Mouse (Mus musculus) T-helper 1 cell (primary cell): ENCODE results near the gene Capns2.

ENCODE experiments used
- in situ Hi-C: fragments of 300-600 bp; cut with MboI, MseI; formaldehyde crosslinking; loops from one replicate; pipeline ENCODE4 v1.15.1; 2025; ENCODE audit warnings: high pct_unique_total_duplicates

Capns2 gene

DNA sequence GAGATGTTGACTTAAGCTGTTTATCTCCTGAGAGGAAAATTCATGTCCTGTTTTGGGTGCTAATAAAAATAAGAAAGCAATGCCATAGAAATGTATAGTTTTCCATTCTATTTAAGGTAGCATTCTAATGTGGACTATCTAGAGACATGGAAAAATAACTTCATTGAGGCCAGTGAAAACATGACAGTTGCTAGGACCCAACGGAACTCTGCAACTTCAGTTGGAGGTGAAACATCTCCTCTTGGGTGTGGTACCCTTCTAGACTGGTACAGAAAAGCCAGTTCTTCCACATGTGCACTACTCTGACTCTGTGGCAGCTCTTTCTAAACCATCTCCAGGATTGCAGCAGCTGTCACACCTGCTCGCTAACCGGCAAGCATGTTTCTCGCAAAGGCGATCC lies at the start of gene Capns2:
Gene Capns2 (plus strand): TSS at position 301 of the 400 bp plus-strand sequence.
- in situ Hi-C loops = no loop called here

DNA sequence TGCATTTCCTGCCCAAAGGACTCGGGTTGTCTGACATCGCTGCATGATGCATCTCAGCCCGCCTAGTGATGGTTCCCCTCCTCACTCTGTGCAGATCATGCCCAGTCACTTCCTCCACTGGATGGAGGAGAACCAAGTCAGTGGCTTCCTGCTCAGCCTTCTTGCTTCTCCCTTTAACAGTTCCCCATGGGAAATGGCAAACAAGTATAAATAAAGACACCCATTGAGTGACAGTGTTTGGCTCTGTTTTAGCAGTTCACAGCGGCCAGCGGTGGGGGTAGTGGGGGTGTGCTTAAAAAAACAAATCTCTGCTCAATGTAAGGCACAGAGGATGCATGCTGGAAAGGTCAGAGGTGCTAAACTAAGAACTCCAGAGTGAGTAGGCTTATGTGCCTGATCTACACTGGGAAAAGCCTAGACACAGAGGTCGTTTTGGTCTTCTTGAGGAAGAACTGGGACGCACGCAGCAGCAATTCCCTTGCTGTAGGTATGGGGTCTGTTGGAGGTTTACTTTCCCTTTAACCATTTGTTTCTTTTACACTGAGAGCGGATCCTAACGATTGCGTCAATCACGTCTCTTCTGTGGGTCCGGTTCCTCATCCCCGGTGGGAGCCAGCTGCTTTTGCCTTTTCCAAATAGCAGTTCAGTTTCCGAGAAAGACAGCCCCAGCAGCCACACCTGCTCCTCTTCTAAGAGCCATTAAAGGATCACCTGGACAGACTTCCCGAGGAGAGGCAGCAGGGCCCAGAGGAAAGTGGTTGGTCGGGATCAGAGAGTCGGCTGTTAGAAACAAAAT lies 47.8 kb upstream of the Capns2 start:
- in situ Hi-C loops = loop anchor here (25.0 kb wide), 1 partner anchor 1816 kb away; no protein-coding TSS in a partner anchor

DNA sequence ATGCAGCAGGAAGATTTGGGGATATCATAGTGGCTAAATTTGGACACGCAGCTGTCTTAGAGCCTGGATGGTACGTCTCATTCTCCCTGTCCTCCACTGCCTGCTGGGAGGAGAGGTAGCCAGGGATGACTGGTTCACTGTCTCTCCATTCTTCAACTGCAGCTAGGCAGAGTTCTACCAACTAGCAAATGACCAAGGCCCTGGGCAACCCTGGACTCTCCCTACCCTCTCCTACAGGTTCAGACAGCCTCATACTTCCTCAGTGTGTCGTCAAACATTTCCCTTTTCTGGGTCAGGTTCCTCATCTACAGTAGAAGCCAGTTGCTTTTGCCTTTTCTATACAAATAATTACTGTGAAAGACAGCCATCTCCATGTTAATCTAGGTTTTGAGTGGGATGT lies 46.5 kb upstream of the Capns2 start:
- in situ Hi-C loops = loop anchor here (25.0 kb wide), 1 partner anchor 1817 kb away; no protein-coding TSS in a partner anchor

DNA sequence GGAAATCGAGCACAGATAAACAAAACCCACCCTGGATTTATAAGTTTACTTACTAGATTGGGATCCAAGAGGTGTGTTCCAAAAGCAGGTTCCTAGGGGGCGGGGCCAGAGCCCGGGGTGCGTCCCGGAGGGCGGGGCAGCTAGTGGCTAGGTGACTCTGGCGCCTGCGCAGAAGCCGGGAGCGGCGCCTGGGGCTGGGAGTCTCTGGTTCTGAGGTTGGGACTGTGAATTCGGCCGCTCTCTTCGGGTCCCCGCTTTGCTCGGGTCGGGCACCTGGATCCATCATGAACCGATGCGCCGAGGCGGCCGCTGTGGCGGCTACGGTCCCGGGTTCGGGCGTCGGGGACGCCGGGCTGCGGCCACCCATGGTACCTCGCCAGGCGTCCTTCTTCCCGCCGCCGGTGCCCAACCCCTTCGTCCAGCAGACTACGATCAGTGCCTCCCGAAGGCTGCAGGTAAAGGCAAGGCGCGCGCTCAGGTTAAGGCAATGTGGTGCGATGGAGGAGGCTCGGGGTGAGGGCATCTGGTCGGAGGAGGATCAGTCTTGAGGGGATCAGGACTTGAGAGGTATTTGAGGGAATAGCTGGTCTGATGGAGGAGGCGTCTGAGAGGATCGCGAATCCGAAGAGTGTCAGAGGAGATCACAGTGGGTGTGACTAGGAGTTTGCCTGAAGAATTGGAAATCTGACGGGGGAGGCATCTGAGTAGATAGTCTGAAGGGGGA lies 45.9 kb upstream of the Capns2 start, which contains the start of gene Lpcat2:
Gene Lpcat2 (plus strand): TSS at position 169 of the 724 bp plus-strand sequence.
- in situ Hi-C loops = loop anchor here (25.0 kb wide), 1 partner anchor 1818 kb away; no protein-coding TSS in a partner anchor

DNA sequence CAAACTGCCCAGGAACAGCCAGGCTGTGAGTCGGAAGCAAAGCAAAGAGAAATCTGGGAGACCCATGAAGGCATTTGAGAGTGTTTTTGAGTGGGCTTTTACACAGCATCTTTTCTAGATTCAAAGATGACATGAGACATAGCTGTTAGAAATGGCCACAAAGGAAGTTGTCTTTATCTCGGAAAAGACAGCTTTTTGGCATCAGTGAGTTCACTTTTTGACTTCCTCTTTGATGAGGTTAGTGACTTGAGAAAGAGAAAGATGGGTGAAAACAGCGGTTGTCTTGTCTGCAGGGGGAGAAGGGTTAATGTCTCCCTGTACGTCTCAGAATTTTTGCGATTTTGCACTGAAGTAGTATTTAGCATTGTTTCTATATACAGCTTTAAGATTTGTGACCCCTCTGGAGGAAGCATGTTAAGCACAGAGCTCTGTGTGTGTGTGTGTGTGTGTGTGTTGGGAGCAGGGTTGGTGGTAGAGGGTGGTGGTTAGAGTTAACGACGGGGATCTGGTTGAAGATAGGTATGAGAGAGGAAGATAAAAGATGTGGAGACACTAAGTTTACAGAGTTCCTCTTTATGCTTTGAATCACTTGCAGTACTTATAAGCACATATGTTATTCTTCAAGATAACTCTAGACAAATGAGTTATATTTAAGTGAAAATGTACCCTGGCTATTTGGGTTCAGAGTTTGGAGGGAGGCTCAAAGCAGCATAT lies 44.8 kb upstream of the Capns2 start:
- in situ Hi-C loops = loop anchor here (25.0 kb wide), 1 partner anchor 1819 kb away; no protein-coding TSS in a partner anchor

DNA sequence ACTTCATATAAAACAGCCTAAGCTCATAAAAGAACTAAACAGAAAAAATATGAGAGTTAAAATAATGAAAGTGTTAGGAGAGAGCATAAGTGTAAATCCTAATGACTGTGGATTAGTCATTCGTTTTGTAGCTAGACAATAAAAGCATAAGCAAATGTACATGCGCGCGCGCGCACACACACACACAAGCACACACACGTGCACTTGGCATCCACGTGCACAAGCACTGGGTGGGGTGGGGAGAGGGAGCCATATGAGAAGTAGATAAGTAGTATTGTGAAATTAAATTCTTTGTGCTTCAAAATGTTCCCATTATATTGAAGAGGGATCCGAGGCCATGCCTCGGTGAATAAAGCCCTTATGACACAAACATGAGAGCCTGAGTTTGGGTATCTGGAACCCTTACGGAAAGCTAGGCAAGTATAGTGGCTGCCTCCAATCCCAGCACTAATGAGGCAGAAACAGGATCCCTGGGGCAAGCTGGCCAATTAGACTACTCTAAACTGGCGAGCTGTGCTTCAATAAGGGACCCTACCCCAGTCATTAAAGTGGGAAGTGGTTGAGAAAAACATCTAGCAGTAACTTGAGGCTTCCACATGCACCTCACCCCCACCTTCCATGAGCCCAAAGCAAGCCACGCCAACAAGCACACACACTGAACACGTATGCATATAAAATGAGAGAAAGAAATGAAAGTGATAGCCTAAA lies 42.6 kb upstream of the Capns2 start:
- in situ Hi-C loops = loop anchor here (25.0 kb wide), 1 partner anchor 1821 kb away; no protein-coding TSS in a partner anchor

DNA sequence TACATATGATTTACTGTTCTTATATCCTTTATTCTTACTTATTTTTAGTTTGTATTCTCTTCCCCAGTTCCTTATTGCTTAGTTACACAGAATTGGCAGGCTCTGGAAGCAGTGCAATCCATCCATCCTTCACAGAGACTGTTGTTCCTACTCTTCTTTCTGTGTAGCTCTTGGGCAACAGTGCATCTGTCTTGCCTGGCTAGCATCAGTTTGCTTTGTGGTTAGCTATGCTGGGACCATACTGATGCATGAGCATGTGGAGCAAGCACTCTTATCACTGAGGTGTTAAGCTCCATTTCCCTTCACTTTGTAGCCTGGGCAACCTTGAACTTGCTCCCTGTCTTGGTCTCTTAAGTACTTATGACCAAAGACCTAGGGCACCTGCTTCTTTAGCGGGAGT lies 39.2 kb upstream of the Capns2 start:
- in situ Hi-C loops = loop anchor here (25.0 kb wide), 1 partner anchor 1825 kb away; no protein-coding TSS in a partner anchor

DNA sequence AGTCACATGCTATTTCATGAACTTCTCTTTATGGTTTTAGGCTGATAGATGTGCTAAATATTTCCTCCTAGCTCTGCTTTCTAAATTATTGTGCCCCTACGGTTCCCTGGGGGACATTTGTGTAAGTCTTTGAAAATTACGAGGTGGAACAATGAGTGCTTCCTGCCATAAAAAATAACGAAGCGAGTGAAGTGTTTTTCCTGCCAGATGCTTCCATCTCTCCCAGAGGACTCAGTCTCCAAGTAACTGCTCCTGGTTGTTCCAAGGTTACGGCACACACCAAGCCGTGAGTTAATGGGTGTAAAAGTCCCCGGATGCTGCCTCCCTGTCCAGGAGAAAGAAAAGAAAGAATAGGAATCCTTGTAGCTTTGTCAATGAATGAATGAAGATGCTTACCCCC lies 30.9 kb upstream of the Capns2 start:
- in situ Hi-C loops = loop anchor here (25.0 kb wide), 1 partner anchor 1833 kb away; no protein-coding TSS in a partner anchor

DNA sequence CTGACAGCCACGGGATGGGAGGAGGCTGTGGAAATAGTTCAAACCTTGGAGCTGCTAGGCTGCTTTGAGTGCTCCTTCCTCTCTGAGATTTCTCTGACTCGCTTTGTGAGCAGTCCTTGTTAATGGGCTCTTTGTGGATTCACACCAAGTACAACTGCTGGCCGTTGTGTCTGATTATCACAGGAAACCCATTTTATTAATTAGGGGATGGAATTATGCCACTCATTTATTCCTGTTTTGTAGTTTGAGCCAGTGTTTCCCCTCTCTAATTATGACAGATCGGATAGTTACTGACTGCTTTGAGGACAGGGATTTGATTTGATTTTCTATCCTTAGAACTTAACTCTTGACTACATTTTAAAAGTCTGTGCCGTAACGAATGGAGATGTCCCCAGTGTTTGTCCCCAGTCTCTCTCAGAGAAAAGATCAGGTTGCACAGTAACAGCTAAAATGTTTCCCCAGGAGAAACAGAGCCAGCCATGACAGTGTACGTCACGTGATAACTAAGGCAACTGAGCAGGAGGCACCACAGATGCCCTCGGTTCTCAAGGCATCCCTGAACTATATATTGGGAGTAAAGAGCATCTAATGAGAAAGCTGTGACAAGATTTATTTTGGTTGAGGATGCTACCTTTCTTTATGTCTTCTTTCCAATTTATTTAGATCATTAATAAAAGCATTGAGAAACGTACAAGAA lies 29.0 kb upstream of the Capns2 start:
- in situ Hi-C loops = loop anchor here (25.0 kb wide), 1 partner anchor 1835 kb away; no protein-coding TSS in a partner anchor

DNA sequence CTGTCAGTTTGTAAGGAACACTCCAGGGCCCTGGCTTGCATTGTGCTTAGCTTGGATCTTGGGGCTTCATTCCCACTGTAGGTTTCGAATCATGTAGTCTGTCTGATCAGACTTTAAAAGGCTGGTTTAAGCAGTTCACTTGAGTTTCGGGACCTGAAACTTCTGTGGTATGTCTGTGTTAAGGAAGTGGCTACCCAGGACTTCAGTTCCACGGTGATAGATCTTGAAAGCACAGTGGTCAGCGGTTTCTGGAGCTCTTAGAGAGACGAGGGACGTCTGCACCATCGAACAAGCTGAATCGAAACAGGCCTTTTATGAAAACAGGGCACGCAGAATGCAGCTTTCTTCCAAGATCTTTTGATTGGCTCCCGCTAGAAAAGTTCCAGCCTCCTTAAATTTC lies 25.4 kb upstream of the Capns2 start:
- in situ Hi-C loops = loop anchor here (25.0 kb wide), 1 partner anchor 1337 kb away; the partner anchor contains the start of gene Nup93

DNA sequence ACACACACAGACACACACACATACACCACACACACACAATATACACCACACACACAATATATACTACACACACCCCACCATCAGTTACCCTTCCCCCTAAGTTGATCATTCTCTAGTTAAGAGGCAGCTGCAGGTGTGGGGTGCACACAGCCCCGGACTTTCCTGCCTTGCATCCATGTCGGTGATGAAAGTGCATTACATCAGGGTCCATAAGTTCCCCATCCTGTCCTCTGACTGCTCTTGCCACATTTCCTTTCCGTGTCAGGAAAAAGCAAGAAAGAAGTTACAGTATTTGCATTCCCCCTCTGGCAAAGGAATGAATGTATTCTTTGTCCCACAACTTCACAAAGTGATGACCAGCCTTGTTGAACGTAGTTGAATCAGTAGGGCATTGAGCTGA lies 20.0 kb upstream of the Capns2 start:
- in situ Hi-C loops = loop anchor here (25.0 kb wide), 1 partner anchor 1331 kb away; the partner anchor contains the start of gene Nup93

DNA sequence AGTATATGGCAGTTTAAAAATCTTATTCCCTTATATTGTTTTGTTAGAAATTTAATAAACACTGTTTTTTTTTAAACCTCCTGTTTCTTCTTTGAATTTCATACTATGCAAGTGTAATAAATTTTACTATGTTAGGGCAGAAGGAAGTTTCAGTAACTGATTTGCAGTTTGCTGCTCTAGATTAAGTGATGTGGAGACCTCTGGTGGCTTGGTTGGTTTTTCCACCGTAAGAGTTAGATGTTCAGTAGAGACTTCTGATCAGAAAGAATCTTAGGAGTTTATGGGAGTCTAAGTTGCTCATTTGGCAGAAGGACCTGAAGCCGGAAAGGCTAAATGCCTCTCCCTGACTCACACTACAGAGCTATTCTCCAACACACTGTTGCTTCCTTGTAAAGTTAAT lies 17.4 kb upstream of the Capns2 start:
- in situ Hi-C loops = loop anchor here (25.0 kb wide), 1 partner anchor 1329 kb away; the partner anchor contains the start of gene Nup93

DNA sequence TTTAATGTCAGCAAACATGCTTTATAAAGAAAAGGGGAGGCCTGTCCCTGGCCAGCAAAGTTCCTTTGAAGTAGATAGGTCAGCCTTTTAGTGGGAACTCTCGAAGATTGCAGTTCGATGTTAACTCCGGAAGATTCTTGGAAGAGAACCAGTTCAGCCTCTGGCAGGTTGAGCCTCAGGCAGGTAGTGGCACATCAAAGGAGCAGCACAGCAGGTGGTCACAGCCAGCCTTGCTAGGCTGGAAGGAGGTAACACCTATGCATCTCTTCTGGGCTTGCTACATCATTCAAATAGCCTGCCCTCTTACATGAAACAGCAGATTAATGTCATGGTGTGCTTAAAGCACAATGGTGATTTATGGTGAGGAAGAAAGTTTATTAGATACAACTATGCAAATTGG lies 9.0 kb upstream of the Capns2 start:
- in situ Hi-C loops = loop anchor here (25.0 kb wide), 1 partner anchor 1320 kb away; the partner anchor contains the start of gene Nup93

DNA sequence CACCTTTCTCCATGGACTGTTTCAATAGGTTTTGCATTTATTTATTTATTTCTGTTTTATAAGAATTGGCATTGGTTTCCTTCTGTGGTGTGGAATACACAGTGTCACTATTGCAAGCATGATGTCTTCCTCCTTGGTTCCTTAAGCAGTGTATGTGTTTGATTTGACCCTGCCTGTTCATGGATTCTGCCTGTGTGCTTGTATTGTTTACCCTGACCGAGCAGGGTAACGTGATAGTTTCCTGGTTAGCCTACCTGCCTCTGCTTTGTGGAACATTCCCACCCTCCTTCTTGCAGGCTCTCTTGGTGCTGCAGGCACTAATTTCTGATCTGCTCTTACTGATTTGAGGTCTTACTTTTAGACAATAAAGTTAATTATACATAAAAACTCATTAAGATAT lies 7.3 kb upstream of the Capns2 start:
- in situ Hi-C loops = loop anchor here (25.0 kb wide), 1 partner anchor 1318 kb away; the partner anchor contains the start of gene Nup93

DNA sequence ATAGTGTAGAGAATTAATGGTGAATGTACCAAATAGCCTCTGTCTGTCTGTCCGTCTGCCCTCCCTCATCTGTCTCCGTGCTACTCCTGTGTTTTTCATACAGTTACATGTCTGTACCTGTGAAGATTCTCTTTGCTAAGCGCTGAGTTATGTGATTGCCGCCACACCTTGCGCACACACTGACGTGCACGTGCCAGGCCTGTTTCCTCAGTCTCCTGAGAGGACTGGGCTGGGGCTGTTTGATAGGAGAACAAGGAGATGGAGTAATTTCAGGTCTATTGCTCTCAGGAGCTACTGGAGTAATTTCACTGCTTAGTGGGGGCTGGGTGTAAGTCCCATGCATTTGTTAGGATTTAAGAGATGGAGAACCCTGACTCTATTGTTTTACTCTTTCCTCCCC lies 6.2 kb upstream of the Capns2 start:
- in situ Hi-C loops = loop anchor here (25.0 kb wide), 1 partner anchor 1317 kb away; the partner anchor contains the start of gene Nup93

DNA sequence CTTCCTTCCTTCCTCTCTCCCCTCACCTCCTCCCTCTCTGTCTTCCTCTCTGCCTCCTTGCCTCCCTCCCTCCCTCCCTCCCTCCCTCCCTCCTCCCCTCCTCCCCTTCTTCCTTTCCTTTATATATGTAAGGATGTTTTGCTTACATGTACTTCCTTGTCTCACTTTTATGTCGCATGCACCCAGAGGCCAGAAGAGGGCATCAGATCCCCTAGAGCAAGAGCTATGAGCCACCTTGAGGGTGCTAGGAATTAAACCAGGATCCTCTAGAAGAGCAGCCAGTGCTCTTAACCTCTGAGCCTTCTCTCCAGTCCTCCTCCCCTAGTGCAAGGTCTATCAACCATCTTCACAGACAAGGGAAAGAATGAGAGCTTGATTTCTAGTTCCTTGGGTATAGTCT lies 5.2 kb upstream of the Capns2 start:
- in situ Hi-C loops = loop anchor here (25.0 kb wide), 1 partner anchor 1316 kb away; the partner anchor contains the start of gene Nup93

DNA sequence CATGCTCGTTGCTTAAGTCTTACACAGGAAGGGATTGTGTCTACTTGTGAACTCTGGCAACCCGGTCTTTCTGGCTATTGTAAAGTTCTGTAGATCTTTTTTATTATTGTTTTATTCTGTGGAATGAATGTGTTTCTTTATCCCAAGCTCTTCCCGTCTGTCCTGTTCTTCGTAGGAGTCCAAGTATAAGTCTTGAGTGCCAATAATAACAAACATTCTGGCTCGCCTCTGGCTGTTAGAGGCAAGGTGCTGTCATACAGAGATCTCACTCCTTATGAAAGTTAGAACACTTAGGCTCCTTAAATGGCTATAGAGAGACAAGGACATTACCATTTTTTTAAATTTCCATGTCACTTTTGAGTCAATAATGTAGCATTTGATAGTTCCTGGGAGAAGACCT lies 4.6 kb upstream of the Capns2 start:
- in situ Hi-C loops = loop anchor here (25.0 kb wide), 1 partner anchor 1316 kb away; the partner anchor contains the start of gene Nup93

DNA sequence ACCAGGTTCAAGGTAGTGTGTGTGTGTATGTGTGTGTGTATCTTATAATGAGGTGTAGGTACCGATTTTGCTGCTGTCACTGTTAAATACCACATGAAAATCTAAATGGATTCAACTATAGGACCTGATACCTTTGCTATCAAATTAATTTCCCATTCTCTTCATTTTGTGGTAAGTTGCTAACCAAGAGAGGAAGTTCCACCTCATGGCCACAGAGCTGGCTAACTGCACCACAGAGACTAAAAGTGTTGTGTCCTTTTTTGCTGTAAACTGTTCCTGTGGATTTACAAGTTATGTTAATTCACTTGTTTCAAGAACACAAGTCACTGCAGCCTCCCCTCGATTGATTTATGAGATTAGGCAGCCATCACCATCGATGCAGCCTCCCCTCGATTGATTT lies 3.4 kb upstream of the Capns2 start:
- in situ Hi-C loops = loop anchor here (25.0 kb wide), 1 partner anchor 1315 kb away; the partner anchor contains the start of gene Nup93

DNA sequence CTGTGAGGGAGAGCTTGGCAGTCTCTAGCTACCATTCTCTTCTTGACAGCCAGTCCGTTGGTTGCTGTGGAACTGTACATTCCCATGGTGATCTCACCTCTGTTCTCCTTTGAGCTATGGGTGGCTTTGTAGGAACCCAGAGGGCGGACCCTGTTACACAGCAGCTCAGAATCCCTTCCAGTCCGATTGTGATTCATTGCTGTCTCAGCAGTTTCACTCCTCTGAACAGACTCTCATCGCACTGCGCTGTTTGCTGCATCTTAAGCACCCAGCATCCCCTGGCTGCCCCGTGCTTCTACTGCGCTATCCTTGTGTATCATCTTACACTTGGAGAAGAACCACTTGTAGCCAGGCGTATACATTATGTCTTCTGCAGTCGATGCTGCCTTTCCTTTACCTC lies 1.6 kb upstream of the Capns2 start:
- in situ Hi-C loops = loop anchor here (25.0 kb wide), 1 partner anchor 1313 kb away; the partner anchor contains the start of gene Nup93

DNA sequence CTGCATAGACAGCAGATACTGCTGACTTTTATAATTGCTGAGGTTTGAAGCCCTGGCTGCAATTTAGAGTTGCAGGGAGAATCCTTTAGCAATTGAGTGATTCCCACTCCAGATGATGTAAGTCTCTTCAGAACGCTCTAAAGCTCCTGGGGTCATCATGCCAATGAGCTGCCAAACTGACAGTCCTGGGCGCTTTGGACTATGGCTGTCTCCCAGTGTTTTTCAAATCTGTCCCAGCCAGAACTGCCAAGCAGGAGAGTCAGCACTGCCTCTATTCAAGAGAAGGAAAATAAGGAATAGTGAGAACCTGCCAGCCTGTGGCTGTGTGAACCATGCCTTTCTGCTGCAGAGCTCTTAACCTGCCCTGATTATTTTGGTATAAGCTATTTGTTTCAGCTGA lies 1.8 kb downstream of the Capns2 start:
- in situ Hi-C loops = no loop called here
